Mouse (Mus musculus) hindbrain, embryonic 14.5 days (tissue): Measurements from ENCODE around the gene Rab3ip. TPM values are rescaled to one million over a fixed set of nuclear protein-coding genes. Genes with fewer than 3 reads are reported as not detected.

ENCODE experiments used
- ATAC-seq: fragments of 200-750 bp; cut with Nextera tagmentation; 2 replicates; pipeline ENCODE4 v1.8.0; 2017; ENCODE audit warnings: moderate number of reproducible peaks, mild to moderate bottlenecking, moderate TSS enrichment, moderate library complexity; ENCODE audit not compliant: low FRiP score
- DNase-seq: peaks from one replicate; pipeline ENCODE4 v3.0.0-alpha.2; 2015; ENCODE audit warnings: low spot score
- H3K27ac ChIP-seq: fragments of 300-500 bp; sonication (generic); 2 replicates; pipeline ENCODE4 v1.5.1; 2014; ENCODE audit warnings: mild to moderate bottlenecking, moderate library complexity
- H3K27me3 ChIP-seq: fragments of 300-500 bp; sonication (generic); 2 replicates; pipeline ENCODE4 v1.6.1; 2014; ENCODE audit warnings: mild to moderate bottlenecking, low read length, mixed read lengths; ENCODE audit not compliant: control insufficient read depth, insufficient read depth
- H3K36me3 ChIP-seq: fragments of 300-500 bp; sonication (generic); replicated peaks from 2 replicates; pipeline ENCODE4 v1.6.1; 2014; ENCODE audit not compliant: control insufficient read depth, insufficient read depth
- H3K4me1 ChIP-seq: fragments of 300-500 bp; sonication (generic); replicated peaks from 2 replicates; pipeline ENCODE4 v1.6.1; 2014; ENCODE audit warnings: antibody characterized with exemption, low read length, mixed read lengths; ENCODE audit not compliant: control insufficient read depth, insufficient read depth
- H3K4me2 ChIP-seq: fragments of 300-500 bp; sonication (generic); replicated peaks from 2 replicates; pipeline ENCODE4 v1.6.1; 2014; ENCODE audit warnings: mild to moderate bottlenecking, moderate library complexity
- H3K4me3 ChIP-seq: fragments of 300-500 bp; sonication (generic); replicated peaks from 2 replicates; pipeline ENCODE4 v1.5.1; 2014; ENCODE audit warnings: mild to moderate bottlenecking, low read length
- H3K9ac ChIP-seq: fragments of 300-500 bp; sonication (generic); 2 replicates; pipeline ENCODE4 v1.6.1; 2014
- H3K9me3 ChIP-seq: fragments of 300-500 bp; sonication (generic); 2 replicates; pipeline ENCODE4 v1.6.1; 2016; ENCODE audit warnings: low read length; ENCODE audit not compliant: control insufficient read depth
- WGBS: fragments of 180-500 bp; shearing (Covaris S2); extraction: QIAGEN DNeasy Blood & Tissue Kit; methylation state at CpG from one replicate; pipeline ENCODE4 v1.1.7; 2014; 5-methylcytosine and 5-hydroxymethylcytosine counted together
- polyA plus RNA-seq: library from polyadenylated mRNA; unstranded; fragments of >200 nt; fragmentation: Nextera tagmentation; extraction: Ambion mirVana; gene quantifications from 2 replicates; pipeline ENCODE4 v1.2.1, GENCODE M21; 2014

Gene Rab3ip
- polyA plus RNA-seq, 1 experiment from 2014 or later, result 44.8 TPM

GRCm38 (mm10) chr10:116914586-116914985 lies 36.0 kb downstream of the Rab3ip start:
- Histone ChIP-seq H3K4me3 (no peak overlapping the region), H3K36me3 (peaks cover 66% of the 10 kb centered on the region), H3K27me3 (no peaks in the 10 kb centered on the region), H3K27ac (no peak overlapping the region), H3K4me2 (no peak overlapping the region), H3K9ac (no peak overlapping the region), H3K9me3 (no peaks in the 10 kb centered on the region), H3K4me1 (no peaks in the 10 kb centered on the region)
- DNase-seq (no peak), ATAC-seq (no peak)
- 88% methylated on average over 9 of the region's 9 CpGs for WGBS

DNA sequence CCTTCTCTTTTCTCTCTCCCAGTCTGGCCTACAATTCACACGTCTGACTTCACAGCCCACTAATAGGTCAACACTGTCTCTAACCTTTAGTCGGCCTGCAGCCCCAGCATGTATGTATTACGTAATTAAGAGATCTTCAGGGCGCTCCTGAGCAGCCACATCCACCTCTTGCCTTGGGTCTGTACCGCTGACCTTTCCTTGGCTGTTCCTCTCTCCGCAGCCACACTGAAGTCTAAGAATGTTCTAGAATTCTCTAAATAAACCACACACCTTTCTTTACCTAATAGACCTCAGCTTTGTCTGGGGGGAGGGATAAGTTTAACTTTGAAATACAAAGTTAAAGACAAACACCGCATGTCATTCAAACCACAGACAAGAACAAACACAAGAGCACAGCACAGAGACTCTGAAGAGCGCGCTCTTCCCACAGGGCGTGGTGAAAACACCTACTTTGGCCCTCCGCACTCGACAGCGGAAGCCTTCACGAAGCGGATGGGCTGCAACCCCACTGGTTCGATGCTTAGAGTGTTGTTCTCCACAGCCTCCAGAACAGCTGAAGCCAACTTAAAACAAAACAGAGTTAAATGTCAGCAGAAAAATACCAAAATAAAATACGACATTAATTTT lies 36.8 kb downstream of the Rab3ip start:
- Histone ChIP-seq H3K4me3 (no peak overlapping the region), H3K4me1 (no peaks in the 10 kb centered on the region), H3K27me3 (no peaks in the 10 kb centered on the region), H3K27ac (no peak overlapping the region), H3K4me2 (no peak overlapping the region), H3K36me3 (peaks cover 73% of the 10 kb centered on the region), H3K9me3 (no peaks in the 10 kb centered on the region), H3K9ac (no peak overlapping the region)
- no peak for ATAC-seq
- no peak for DNase-seq
- WGBS, result 94% methylated on average over 17 of the region's 17 CpGs

DNA sequence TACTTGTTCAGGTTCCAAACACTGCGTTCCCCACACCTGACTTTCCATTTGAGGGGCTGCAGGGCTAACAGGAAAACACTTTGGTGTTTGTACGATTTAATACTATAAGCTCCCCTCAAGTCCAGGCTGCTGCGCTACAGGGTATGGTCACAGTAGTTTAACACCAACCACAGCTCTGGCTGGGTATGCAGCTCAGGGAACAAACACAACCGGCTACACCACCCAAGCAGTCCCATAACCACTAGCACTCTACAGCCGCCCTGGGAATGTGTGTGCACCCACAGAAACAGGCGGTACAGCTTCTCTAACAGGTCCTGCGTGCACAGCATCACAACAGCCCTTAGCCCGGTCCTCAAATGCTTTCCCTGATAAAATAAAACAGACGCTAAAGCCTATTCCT lies 37.7 kb downstream of the Rab3ip start:
- DNase-seq, result no peak
- H3K27ac ChIP-seq, result no peak overlapping the region
- no peaks in the 10 kb centered on the region for H3K4me1 ChIP-seq
- no peak overlapping the region for H3K9ac ChIP-seq
- no peaks in the 10 kb centered on the region for H3K9me3 ChIP-seq
- H3K4me2 ChIP-seq, result no peak overlapping the region
- H3K36me3 ChIP-seq, result peaks cover 79% of the 10 kb centered on the region
- H3K4me3 ChIP-seq, result no peak overlapping the region
- H3K27me3 ChIP-seq, result no peaks in the 10 kb centered on the region
- WGBS, result 96% methylated on average over 9 of the region's 9 CpGs
- ATAC-seq, result no peak

DNA sequence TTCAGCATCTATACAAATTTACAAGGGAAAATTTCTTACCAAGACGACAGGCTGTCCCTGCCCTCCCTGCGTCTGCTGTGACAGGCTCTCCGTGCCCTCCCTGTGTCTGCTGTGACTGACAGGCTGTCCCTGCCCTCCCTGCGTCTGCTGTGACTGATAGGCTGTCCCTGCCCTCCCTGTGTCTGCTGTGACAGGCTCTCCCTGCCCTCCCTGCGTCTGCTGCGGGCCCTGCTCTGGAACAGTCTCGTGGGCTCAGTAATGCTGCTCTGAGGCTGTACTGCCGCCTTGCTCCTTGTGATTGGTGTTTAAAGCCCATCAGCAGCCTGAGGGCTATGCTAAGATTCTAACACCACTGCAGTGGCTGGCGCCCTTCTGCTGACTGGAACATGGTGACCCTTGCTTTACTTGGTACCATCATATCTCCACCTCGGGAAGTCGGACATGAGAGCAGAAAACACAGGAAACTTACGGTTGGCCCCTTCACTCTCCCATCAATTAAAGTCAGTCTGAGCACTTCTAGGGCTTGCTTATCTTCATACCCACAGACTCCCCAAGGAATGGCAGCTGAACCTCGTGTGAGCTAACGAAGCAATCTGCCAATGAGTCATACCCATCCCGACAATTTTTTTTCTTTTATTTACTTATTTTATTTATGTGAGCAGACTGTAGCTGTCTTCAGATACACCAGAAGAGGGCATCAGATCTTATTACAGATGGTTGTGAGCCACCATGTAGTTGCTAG lies 41.5 kb downstream of the Rab3ip start:
- no peaks in the 10 kb centered on the region for H3K4me1 ChIP-seq
- peaks cover 82% of the 10 kb centered on the region for H3K36me3 ChIP-seq

GRCm38 (mm10) chr10:116906794-116907193 lies 43.8 kb downstream of the Rab3ip start:
- H3K9ac ChIP-seq, result no peak overlapping the region
- H3K9me3 ChIP-seq, result no peaks in the 10 kb centered on the region
- no peak overlapping the region for H3K27ac ChIP-seq
- DNase-seq (no peak), ATAC-seq (no peak)
- H3K4me2 ChIP-seq, result no peak overlapping the region
- 98% methylated on average over 9 of the region's 9 CpGs for WGBS
- no peak overlapping the region for H3K4me3 ChIP-seq
- peaks cover 65% of the 10 kb centered on the region for H3K36me3 ChIP-seq
- no peaks in the 10 kb centered on the region for H3K27me3 ChIP-seq
- no peaks in the 10 kb centered on the region for H3K4me1 ChIP-seq

More for the DNA sequence above, 41.5 kb downstream of the Rab3ip start:
- WGBS, result 72% methylated on average over 15 of the region's 15 CpGs
- Histone ChIP-seq H3K4me2 (no peak overlapping the region), H3K9ac (no peak overlapping the region), H3K27me3 (no peaks in the 10 kb centered on the region), H3K4me3 (no peak overlapping the region), H3K9me3 (no peaks in the 10 kb centered on the region), H3K27ac (no peak overlapping the region)
- ATAC-seq (no peak), DNase-seq (no peak)

- Histone ChIP-seq H3K36me3 (peaks cover 46% of the 10 kb centered on the region), H3K9ac (no peak overlapping the region), H3K27me3 (no peaks in the 10 kb centered on the region), H3K4me1 (no peaks in the 10 kb centered on the region), H3K4me2 (no peak overlapping the region), H3K9me3 (no peaks in the 10 kb centered on the region), H3K27ac (no peak overlapping the region), H3K4me3 (no peak overlapping the region)
- DNase-seq (no peak), ATAC-seq (no peak)
- 89% methylated on average over 10 of the region's 10 CpGs for WGBS
Observed at GRCm38 (mm10) chr10:116904503-116904908, 46.1 kb downstream of the Rab3ip start.

DNA sequence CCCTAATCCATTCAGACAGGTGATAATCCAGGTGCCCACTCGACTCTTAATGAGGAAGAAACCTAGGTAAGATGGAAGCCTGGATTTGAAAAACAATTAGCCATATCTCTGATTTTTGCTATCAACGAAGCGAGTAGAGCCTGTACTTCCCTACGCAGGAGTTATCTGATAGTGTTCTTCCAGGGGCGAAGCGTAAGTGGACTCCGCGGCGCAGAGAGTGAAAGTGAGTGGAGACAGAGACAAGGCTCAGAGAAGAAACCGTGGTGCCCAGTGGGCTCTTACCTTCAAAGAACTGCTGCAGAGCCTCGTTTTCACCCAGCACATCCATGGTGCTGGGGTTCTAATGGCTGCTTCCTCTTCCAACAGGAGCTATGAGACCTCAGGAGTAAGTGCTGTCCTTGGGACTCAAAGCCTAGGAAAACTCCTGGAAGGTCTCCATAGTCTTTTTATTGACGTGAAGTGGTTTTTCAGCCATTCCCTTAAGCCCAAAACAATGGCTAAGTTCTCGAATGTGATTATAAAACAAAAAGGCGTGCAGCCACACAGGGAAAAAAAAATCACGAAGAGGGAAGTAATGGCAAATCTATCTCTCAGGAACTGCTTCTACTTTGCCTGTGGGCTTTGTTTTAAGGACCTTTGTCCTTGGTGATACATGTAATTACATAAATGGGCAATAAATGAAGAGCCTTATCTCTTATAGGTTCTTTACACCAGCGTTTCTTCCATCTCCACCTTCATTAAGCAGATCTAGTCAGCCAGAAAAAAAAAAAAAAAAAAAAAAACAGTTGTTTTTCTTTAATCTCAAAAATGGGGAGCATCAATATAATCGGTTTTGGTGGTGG lies 54.0 kb downstream of the Rab3ip start, which contains the start of gene Myrfl:
Gene Myrfl (minus strand): TSS at position 584 of the 842 bp plus-strand sequence.
- DNase-seq (no peak), ATAC-seq (no peak)
- Histone ChIP-seq H3K27me3 (no peaks in the 10 kb centered on the region), H3K4me1 (no peaks in the 10 kb centered on the region), H3K4me2 (no peak within 1 kb of the TSS), H3K27ac (no peak within 1 kb of the TSS), H3K9ac (no peak within 1 kb of the TSS), H3K4me3 (no peak within 1 kb of the TSS), H3K36me3 (no peaks in the 10 kb centered on the region), H3K9me3 (no peaks in the 10 kb centered on the region)
- 82% methylated on average over 17 of the region's 17 CpGs for WGBS

DNA sequence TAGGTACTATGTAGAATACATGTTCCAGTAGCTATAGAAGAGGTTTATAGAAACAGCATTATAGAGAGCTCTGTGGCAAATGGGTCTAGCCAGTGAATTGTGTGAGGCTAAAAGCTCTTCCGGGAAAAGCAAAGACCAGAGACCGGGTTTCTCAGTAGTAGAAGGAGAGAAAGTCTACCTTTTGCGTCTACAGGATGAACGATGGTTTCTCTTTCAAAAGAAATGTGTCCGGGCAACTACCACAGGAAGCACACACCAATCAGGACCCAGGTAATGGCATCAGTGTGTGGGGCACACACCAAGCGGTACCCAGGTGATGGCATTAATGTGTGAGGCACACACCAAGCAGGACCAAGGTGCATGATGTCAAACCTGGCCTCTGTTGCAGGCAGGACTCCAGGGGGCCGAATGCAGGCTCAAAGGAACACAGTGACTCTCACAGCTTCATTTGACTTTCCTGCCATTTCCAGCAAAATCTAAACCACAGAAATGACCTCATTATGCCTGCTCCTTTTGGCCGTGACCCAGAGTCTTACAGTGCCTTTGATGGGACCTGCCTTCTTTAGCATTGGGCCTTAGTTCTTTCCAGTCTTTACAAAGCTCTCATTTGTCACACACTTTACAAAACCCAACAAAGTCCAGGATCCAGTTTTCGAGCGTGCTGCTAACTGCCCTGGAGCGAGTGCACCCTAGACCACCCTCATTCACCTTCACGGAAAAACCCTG lies 55.3 kb downstream of the Rab3ip start:
- Histone ChIP-seq H3K4me1 (no peaks in the 10 kb centered on the region), H3K27me3 (no peaks in the 10 kb centered on the region), H3K27ac (no peak overlapping the region), H3K9me3 (no peaks in the 10 kb centered on the region), H3K4me3 (no peak overlapping the region), H3K9ac (no peak overlapping the region), H3K4me2 (no peak overlapping the region), H3K36me3 (no peaks in the 10 kb centered on the region)
- ATAC-seq (no peak), DNase-seq (no peak)
- 85% methylated on average over 12 of the region's 12 CpGs for WGBS

GRCm38 (mm10) chr10:116894540-116894939 lies 56.0 kb downstream of the Rab3ip start:
- Histone ChIP-seq H3K36me3 (no peaks in the 10 kb centered on the region), H3K9ac (no peak overlapping the region), H3K4me2 (no peak overlapping the region), H3K27ac (no peak overlapping the region), H3K9me3 (no peaks in the 10 kb centered on the region), H3K4me1 (no peaks in the 10 kb centered on the region), H3K27me3 (no peaks in the 10 kb centered on the region), H3K4me3 (no peak overlapping the region)
- ATAC-seq (no peak), DNase-seq (no peak)
- WGBS, result 83% methylated on average over 6 of the region's 6 CpGs
